In the genomic region with DNA sequence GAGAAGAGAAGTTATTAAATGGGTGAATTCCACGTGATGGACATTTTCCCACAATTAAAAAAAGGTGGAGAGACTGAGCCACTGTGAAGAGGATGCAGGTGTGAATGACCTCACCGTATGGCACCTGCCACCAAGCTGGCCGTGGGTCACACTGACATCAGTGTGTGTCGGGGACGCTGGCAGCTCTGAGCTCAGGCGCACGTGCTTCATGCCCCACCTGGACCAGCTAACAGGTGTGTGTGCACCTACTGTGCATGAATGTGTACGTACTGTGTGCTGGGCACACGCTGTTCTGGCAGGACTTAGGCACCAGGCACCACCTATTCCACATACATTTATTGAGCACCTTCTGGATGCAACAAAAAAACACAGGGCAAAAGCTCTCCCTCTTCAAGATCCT, we compare ENCODE assay signal across 27 mouse cellular contexts. TPM values are rescaled to one million over a fixed set of nuclear protein-coding genes. Genes with fewer than 3 reads are reported as not detected.
"Had no signal": no experiment of that assay in that cellular context is flagged by ENCODE, and none has a peak within 500 bp of the region (broad histone marks: within the 10 kb centered on the region; RNA-seq: fewer than 3 reads in every experiment).

No protein-coding gene starts in this region.

- H3K9me3 ChIP-seq: heart, embryonic 10.5 days; heart, embryonic 12.5 days; hindbrain, embryonic 13.5 days; hindbrain, embryonic 15.5 days; limb, embryonic 10.5 days; limb, embryonic 12.5 days; liver, embryonic 13.5 days had no signal

- ATAC-seq: hindbrain, postnatal 0 days; intestine, embryonic 16.5 days had no signal

- DNase-seq: gastrocnemius, postnatal 14 days; gastrocnemius, postnatal 36 days; heart, adult 18-20 months; heart, postnatal 10 days; heart, postnatal 36 days; kidney, adult 11 months; kidney, adult 2 months; kidney, postnatal 10 days; kidney, postnatal 25 days; kidney, postnatal 4 days; liver; liver, embryonic 13.5 days had no signal

- H3K36me3 ChIP-seq: heart, embryonic 10.5 days; heart, embryonic 12.5 days; hindbrain, embryonic 13.5 days; hindbrain, embryonic 15.5 days; limb, embryonic 10.5 days; limb, embryonic 12.5 days; liver, embryonic 13.5 days had no signal

- H3K4me3 ChIP-seq: heart, embryonic 10.5 days; heart, embryonic 12.5 days; hindbrain, embryonic 13.5 days; hindbrain, embryonic 15.5 days; layer of hippocampus, adult 2 months; left cerebral cortex, adult 2 months; limb, embryonic 10.5 days; limb, embryonic 12.5 days; liver, embryonic 13.5 days had no signal

RNA-seq across cellular contexts. Expression of gene Lrg1, which starts 22.7 kb away (rescaled TPM):
- total RNA-seq: layer of hippocampus, postnatal 10 days had no signal
- polyA plus RNA-seq: heart, embryonic 10.5 days; heart, embryonic 12.5 days; hindbrain, embryonic 11.5 days; hindbrain, embryonic 13.5 days; intestine, embryonic 14.5 days; kidney, embryonic 14.5 days; limb, embryonic 12.5 days had no signal

RNA-seq across cellular contexts. Expression of gene Plin5, which starts 27.1 kb away (rescaled TPM):
- total RNA-seq: hematopoietic stem cell, adult 5-6 weeks had no signal

RNA-seq across cellular contexts. Expression of gene Plin4, which starts 34.9 kb away (rescaled TPM):
- total RNA-seq: hematopoietic stem cell, adult 5-6 weeks had no signal
- polyA plus RNA-seq: liver, embryonic 13.5 days had no signal
